Mouse (Mus musculus) small intestine, adult 2 months (tissue): ENCODE data around the gene Cmbl.

Experiments
- CTCF ChIP-seq: fragments of 200-500 bp; IDR thresholded peaks from 2 replicates; pipeline ENCODE4 v1.5.1; 2012; ENCODE audit warnings: low read depth, mild to moderate bottlenecking, control low read depth, inconsistent platforms, low read length, moderate library complexity, mixed read lengths; ENCODE audit not compliant: insufficient replicate concordance, insufficient read length; ENCODE audit errors: extremely low read depth
- POLR2A ChIP-seq: fragments of 200-500 bp; IDR thresholded peaks from 2 replicates; pipeline ENCODE4 v1.6.1; 2012; ENCODE audit warnings: low read depth, mild to moderate bottlenecking, control low read depth, inconsistent platforms, low read length, moderate library complexity

GRCm38 (mm10) chr15:31636091-31636595 lies 71.0 kb downstream of the Cmbl start:
- TF ChIP-seq POLR2A, result no peak
- TF ChIP-seq CTCF, result no peak
